Mouse (Mus musculus) heart, postnatal 36 days (tissue): ENCODE results near the gene Pigc. TPM values are rescaled to one million over a fixed set of nuclear protein-coding genes. Genes with fewer than 3 reads are reported as not detected.
A peak's percentile ranks its signal among the peaks of the same experiment; 100 is the strongest.

Experiments used
- DNase-seq, 2 experiments: peaks; one replicate each; pipeline ENCODE4 v3.0.0; 2021 to 2022
- intact Hi-C: fragments of 180-260 bp; cut with DNase I; formaldehyde crosslinking; loops from one replicate; pipeline ENCODE4 v1.15.1; 2025
- total RNA-seq, 2 experiments: library from RNA; stranded (reverse); gene quantifications; 2 replicates each; pipeline ENCODE4 v1.2.3; 2021

The Pigc gene
- total RNA-seq, 2 experiments from 2014 or later, result 14.3 to 17.6 TPM

DNA sequence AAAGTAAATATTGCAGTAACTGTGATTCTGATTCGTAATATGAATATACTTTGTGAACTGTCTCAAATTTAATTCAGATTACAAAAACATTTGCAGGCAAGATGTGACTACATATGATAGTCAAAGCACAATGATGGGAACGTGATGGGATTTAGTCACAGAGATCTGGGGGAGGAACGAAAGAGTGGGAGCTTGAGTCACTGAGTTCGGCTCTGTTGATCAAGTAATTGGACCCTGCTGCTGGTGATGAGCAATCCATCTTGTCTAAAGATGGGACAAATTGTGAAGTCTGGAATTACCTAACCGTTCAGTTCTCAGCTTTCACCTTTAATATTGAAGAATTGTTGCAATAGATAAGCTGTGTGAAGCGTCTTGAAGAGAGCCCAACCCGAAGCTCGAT is 3.2 kb downstream of the Pigc start:
- no peak for DNase-seq
- intact Hi-C loops, result no loop called here

DNA sequence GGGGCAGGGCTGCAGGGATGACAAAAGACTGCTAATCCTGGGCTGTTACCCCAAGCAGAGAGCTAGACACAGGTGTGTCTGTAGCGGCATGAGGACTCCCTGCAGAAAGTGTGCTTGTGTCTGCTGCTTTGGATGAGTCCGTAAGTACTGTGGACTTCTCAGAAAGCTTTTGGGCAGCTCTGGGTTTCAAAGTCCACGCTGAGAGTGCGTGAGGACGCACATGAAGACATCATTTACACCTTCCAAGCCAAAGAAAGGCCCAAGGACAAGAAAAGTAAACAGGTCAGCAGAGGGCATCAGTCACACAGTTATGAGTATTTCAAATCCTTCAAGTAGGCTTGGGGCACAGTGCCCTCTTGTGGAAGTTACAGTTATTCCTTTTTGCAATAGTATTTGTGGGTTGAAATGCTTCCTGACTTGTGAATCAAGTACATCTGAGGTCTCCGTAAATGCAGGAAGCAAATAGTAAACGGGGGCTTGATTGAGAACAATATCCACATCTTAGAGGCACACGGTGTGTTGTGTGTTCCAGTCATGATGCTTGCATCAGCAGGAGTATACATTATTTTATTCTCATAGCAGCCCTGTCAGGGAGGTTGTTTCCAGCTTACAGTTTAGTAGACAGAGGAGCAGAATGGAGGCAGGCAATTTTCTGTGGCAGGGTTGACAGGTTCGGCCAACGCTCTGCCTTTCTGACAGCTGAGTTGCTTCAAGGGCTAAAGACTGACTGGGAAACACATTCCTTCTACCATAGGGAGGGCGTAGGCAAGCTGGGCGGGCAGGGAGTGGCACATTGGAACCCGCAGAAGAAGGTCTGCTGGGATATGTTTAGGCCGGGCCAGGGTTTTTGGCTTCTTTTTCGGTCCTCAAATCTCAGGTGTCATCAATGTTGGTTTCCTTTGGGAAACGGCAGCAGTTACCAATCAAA is 7.5 kb downstream of the Pigc start:
- peak; percentile 69 to 73 for DNase-seq
- intact Hi-C loops, result loop anchor here (2.0 kb wide), 2 partner anchors 228 to 336 kb away; no protein-coding TSS in a partner anchor

DNA sequence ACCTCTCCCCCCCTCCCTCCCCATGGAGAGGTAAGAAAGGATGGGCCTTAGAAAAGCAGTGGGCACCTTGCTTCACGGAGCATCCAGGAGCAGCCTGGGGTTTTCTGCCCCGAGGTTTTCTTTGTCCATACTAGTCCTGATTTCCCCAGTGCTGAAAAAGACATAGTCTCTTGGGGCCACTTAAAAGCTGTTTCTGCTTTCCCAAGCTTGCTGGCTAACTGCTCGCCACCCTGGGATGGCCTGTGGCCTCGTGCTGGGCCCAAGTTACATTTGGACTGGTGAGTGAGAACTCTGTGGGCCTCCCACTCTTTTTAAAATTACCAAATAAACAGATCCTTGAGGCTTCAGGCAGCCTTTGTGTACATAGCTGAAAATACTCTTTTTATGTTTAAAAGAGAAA is 8.3 kb downstream of the Pigc start:
- DNase-seq, result peak; percentile 19 to 31
- intact Hi-C loops, result loop anchor here (2.0 kb wide), 2 partner anchors 229 to 335 kb away; no protein-coding TSS in a partner anchor

DNA sequence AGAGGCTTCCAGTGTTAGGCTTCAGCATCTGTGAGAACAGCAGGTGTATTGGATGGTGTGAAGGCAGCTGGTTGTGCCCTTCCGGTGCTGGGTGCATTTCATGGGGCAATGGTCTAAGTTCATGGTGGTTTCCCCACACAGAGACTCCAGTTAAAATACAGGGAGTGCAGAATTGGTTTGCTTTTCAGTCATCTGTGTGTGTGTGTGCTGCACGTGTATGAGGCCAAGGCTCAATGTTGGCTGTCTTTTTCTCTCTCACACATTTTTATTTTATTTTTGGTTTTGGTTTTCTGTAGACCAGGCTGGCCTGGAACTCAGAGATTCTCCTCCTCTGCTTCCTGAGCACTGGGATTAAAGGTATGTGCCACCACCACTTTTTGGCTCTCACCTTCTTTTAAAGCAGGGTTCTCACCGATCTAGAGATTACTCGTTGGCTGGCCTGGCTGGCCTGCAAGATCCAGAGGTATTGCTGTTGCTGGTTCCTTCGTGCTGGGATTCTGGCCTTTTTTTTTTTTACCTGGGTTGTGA is 9.3 kb downstream of the Pigc start:
- no peak for DNase-seq
- intact Hi-C loops, result no loop called here

DNA sequence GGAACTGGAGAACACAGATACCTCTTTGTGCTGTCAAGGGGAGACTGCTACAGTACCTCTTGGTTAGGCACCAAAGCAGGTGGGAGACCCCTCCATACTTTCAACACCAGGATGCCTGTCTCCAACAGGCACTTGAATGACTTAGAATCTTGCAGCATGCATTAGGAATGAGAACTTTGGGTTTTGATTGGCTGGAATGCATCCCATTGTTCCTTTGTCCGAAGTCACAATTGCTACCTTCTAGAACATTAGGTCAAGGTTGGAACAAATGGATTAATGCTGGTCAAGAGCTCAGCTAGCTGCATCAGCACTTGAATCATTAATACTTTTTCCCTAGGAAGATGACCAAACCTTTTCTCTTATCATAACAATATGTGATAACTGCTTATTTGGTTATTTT is 10.6 kb downstream of the Pigc start, which contains the start of gene 4930558K02Rik:
TSS of gene 4930558K02Rik (minus strand) at position 101 of the 400 bp plus-strand sequence.
- intact Hi-C loops, result no loop called here
- DNase-seq, result no peak

DNA sequence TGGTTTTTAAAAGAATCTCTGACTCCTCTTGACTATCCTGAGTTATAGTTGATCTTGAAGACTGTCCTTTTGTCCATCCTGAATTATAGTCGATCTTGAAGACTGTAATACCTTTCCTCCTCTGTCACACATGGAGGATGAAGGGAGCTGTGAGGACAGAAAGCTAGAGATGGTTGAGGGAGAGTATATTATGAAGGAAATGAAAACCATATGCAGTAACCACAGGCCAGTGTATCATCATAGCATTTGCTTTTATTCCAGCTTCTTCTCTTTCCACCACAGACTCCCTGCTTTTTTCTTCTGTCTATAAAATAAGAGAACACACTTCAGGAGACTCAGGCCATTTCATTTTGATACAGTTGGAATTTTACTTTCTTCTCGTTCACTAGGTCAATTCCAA is 11.1 kb downstream of the Pigc start:
- intact Hi-C loops, result loop anchor here (5.0 kb wide), 1 partner anchor 567 kb away; the partner anchor contains the start of gene Mettl13
- DNase-seq, result no peak

DNA sequence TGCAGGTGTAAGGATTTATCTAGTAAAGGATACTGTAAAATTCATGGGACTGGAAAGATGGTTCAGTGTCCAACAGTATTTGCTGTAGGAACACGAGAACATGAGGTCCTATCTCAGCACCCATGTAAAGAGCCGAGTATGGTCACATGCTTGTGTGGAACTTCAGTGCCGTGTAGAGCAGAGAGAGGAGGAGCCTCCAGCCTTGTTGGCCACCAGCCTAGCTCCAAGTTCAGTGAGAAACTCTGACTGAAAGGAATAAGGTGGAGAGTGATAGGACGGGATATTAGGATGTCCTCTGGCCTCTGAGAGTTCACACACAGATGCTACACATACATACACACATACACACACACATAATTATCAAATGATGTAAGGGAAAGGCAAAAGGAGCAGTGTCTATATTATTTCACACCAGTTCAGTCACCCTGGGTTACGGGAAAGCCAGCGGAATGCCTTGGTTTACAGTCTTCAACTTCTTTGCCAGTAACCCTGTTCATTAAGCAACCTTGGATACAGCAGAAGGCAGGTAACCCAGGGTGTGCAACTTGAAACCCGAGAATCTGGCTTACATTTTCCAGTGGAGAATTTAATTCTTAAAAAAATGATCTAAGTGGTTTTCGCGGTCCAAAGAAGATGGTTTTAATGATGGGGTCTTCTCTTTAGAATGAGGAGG is 11.8 kb downstream of the Pigc start:
- intact Hi-C loops, result loop anchor here (5.0 kb wide), 1 partner anchor 567 kb away; the partner anchor contains the start of gene Mettl13
- DNase-seq, result no peak

DNA sequence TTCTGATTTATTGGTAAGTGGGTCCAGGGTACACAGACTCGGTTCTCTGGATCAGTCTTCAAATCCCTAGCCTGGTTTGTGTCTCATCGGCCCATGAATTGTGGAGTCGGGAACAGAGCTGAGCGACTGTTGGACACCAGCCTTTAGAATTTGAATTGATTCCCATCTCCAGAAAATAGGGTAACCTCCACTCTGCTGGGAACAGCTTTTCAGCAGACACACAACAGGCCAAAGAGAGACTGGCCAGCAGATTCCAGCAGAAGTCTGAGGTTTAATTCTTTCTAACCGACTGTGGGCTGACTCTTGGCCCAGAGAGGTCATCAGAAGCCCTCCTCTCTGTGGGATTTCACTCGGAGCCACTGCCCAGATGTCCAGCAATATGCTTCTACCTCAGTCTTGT is 14.5 kb downstream of the Pigc start:
- DNase-seq, result peak; percentile 18 to 25
- intact Hi-C loops, result loop anchor here (5.0 kb wide), 1 partner anchor 564 kb away; the partner anchor contains the start of gene Mettl13

DNA sequence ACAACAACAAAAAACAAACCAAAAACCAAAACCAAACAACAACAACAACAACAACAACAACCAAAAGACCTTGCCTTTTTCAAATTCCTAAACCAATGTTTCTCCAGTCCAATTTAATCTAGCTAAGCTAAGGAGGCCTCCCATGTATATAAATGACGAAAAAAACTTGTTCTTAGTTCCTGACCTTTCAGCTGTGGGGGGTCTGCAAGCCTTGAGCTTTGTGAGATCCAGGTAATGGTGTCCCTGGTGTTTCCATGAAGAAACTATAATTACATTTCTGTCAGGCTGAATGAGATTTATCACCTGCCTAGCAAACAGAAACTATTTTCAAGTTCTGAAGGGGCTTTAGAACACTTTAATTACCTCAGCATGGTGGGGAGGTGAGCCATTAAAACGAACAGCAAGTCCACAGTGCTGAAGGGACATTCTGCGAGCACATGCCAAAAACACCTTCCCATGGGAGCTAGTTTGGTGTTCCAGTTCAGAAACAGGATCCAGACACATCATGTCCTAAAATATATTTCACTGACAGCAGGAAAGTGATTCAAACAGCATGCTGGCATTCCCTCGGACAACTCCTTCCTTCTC is 15.1 kb downstream of the Pigc start:
- peak; percentile 41 to 59 for DNase-seq
- intact Hi-C loops, result loop anchor here (5.0 kb wide), 1 partner anchor 563 kb away; the partner anchor contains the start of gene Mettl13

DNA sequence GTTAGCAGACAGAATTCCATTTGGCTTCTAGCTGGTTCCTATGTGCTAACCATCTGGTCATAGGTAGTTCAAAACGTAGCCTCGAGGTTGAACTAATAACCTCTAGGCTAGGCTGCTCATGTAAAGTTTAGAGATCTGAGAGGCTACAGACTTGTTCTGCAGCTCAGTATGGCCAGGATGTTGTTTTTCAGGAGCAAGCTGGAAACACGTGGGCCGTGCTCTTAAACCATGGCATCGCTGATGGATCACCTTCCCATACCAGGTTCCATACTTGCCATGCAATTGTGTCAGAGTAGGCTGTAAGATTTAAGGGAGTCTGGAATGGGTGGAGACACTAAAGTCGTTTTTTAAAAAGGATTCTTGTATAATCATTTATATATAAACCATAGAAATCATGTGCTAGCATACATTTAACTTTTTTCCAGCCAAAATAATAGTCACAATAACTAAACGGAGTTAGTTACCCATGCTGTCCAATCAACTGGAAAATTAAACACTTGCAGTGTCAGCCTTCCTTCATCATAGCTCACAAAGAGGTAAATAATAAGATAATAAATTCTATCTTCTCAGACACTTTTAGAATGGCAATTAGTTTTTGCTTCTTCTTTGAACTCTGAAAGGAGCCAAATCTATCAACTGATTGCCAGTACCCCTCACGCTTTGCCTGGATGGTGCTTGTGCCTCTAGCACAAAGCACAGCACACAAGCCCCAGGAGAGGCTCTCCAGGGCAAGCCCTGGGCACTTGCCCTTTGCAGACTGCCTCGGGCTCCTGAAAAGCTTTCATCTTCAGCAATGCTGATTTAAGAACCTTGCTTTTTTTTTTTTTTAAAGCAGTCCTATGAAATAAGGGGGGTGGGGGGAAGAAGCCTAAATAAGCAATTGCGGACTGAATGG is 21.9 kb downstream of the Pigc start:
- intact Hi-C loops, result no loop called here
- no peak for DNase-seq

DNA sequence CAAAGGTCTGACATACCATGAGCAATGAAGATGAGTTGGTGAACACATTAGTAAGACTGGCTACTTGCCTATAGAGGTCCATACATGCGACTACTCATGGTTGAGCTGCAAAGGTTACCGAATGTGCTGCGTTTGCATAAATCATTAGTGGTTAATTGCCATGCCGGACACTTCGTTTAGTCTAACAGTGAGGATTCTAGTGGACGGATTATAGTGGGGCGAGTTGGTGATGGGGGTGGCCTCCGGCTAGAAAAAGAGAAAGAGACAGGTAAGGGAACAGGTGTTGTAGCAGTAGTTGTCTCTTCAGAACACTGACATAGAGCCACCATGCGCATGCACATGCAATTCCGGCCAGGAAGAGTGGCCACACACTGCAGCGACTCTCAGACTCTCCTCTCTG is 22.9 kb downstream of the Pigc start:
- DNase-seq, result no peak
- intact Hi-C loops, result no loop called here

DNA sequence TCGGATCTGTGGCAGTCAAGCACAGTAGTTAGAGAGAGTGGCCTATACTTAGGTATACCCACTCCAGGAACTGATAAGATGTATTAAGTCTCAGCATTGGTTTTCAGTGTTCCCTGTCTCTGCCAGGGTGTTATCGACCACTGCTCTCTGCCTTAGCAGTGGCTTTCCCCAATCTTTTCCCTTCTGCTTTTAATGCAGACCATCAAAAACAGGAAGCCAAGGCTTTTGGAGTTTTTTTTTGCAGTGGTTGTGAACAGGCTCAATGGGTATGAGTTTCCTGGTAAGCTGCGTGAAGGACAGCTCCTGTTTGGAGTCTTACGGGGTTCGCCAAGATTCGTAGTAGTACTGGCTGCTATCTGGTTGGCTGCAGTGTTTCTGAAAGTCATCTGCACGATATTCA is 23.4 kb downstream of the Pigc start:
- intact Hi-C loops, result no loop called here
- no peak for DNase-seq

DNA sequence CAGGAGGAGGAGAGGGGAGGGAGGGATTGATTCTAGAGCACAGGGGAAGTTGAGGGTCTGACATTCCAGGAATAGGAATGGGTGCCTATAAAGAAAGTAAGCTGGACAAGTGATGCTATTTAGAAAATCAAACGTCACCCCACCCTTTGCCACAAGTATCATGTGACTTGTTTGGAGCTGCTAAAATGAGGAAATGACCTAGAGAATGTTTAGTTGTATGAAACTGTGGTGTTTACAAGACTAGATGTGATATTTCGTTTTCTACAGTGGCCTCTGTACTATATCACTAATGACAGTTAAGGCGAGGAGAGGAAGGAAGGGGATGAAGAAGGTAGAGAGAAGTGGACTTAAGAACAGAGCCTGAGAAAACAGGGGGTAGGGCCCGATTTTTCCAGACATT is 29.8 kb downstream of the Pigc start:
- no peak for DNase-seq
- intact Hi-C loops, result loop anchor here (1.0 kb wide), 1 partner anchor 315 kb away; no protein-coding TSS in a partner anchor

DNA sequence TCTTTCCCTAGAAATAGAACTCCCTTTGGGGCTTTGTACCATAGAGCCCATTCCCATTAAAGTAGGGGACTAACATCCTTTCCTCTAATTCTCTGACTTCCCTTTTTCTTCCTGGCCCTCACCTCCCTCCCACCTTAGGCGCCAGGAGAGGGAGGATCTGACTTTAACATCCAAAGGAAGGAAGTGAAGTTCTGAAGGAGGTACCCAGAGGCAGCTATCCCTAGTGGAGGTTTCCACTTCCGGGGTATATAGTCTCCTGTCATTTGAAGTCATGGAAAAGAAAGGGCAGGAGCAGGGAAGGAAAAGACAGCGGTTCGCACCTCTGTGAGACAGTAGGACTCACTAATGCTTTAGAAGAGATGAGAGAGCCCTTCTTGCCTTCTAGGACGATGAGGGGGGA is 30.4 kb downstream of the Pigc start:
- no peak for DNase-seq
- intact Hi-C loops, result loop anchor here (1.0 kb wide), 1 partner anchor 314 kb away; no protein-coding TSS in a partner anchor

DNA sequence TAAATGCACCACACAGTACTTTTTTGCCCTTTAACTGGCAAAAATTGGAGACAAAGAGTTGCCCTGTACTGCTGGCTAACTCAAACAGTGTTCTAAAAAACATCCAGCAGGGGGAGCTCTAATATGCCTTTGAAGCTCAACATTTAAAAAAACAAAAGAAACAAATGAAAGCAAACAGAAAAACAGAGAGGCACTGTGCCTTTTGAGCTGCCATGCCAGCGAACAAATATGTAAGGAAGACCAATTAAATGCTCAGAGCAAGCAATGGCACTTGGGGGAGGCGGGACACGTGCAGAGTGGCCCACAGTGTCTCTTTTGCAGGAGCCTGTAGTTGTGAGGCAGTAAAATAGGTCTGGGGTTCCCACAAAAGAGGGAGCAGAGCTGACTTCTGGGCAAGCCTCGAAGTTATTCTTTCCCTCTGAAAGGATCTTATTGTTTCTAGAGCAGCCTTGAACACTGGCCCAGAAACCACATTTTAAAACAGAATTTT is 30.9 kb downstream of the Pigc start:
- intact Hi-C loops, result loop anchor here (1.0 to 5.0 kb wide), 4 partner anchors 97 to 313 kb away; no protein-coding TSS in a partner anchor
- peak; percentile 34 to 63 for DNase-seq

DNA sequence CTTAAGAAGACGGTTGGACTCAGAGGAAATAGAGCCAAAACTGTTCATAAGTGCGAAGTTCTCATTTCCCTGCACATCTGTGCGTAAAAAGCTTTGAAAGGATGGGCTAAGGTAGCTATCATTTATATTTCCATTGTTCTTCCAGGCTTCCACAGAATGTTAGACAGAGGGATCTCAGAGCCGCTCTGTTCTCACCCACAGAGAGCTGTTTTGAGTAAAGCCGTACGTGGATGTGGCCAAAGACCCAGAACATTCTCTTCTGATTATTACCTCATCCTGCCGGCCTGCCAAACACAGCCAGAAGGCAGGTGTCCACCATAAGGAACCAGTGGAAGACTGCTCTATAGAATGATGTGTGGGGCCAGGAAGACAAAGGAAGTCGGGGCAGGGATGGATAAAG is 32.3 kb downstream of the Pigc start:
- intact Hi-C loops, result loop anchor here (5.0 kb wide), 2 partner anchors 96 to 216 kb away; no protein-coding TSS in a partner anchor
- peak in 1 of 2 experiments; percentile 29 for DNase-seq

DNA sequence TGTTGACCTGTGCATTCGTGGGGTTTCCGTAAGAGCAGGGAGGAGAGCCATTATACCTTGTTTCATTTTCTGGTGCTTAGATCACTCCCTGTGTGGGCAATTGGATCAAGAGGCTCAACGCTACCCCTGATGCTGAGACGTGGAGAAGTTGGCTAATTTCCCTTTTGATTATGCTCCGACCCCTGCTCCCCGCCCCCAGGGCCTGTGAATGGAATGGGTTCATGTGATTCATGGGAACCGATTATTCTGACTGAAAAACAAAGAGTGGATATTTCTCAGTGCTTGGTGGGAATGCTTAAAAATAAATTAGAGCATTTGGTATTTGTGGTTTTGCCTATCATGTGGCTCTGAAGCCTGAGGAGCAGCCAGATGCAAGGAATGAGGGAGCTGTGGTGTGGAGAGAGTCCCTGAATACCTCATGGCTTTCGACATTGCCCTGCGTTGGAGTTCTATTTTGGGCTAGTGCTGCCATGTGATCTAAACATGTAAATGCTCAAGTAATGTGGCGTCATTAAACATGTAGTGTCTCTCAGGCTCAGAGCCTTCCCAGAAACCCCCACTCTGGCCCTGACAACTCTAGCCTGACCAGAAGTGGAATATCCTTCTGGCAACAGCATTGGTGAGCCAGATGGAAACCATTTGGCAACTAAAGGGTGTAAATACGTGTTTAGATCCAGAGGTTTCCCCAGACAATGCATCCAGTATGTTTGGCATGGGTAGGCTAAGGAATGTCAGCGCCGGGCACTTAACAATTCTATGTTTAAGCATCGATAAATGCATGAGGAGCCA is 34.9 kb downstream of the Pigc start:
- intact Hi-C loops, result loop anchor here (2.0 to 5.0 kb wide), 3 partner anchors 37 to 213 kb away; no protein-coding TSS in a partner anchor
- DNase-seq, result no peak

DNA sequence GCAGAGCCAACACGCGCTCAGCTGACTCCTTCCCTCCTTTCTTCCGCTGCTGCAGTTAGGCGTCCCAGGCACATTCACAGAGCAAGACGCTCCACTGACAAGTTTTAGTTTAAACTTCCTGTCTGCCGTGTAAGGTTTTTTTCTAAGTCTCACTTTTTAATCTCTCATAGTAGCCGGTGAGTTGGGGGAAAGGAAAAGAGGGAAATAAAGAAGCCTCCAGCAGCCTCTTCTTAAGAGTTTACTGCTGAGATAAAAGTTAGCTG is 35.5 kb downstream of the Pigc start:
- DNase-seq, result no peak
- intact Hi-C loops, result loop anchor here (2.0 to 5.0 kb wide), 3 partner anchors 36 to 213 kb away; no protein-coding TSS in a partner anchor
